Mouse (Mus musculus) lung, adult 2 months (tissue): ENCODE measurements around the gene Rln3. TPM values are rescaled to one million over a fixed set of nuclear protein-coding genes. Genes with fewer than 3 reads are reported as not detected.
A peak's percentile ranks its signal among the peaks of the same experiment; 100 is the strongest.
"Not testable (repeated sequence)": the region's sequence is repeated elsewhere in the genome, so short reads cannot be mapped to it uniquely, and the experiment has no call there.

Experiments
- DNase-seq: peaks from one replicate; pipeline ENCODE4 v3.0.0; 2022
- H3K4me1 ChIP-seq: fragments of 200-500 bp; 2 replicates; pipeline ENCODE4 v1.6.1; 2011; ENCODE audit warnings: low read length; ENCODE audit not compliant: control insufficient read depth, insufficient read depth
- H3K4me3 ChIP-seq: fragments of 200-500 bp; replicated peaks from 2 replicates; pipeline ENCODE3; 2011; ENCODE audit warnings: low read depth, mild to moderate bottlenecking, control low read depth, low read length; ENCODE audit errors: extremely low read depth
- CTCF ChIP-seq: fragments of 200-500 bp; IDR thresholded peaks from 2 replicates; pipeline ENCODE4 v1.5.1; 2011; ENCODE audit warnings: mild to moderate bottlenecking, low read length, control low read depth; ENCODE audit not compliant: insufficient read depth
- POLR2A ChIP-seq: fragments of 200-500 bp; IDR thresholded peaks from 2 replicates; pipeline ENCODE4 v1.6.1; 2011; ENCODE audit warnings: low read depth, mild to moderate bottlenecking, control low read depth, low read length, borderline replicate concordance; ENCODE audit errors: extremely low read depth
- WGBS: fragments of 180-500 bp; shearing (Covaris S2); methylation state at CpG from one replicate; pipeline ENCODE4 v1.1.7; 2018; 5-methylcytosine and 5-hydroxymethylcytosine counted together
- polyA plus RNA-seq: library from polyadenylated mRNA; depleted of rRNA; stranded (reverse); fragments of >200 nt; gene quantifications from 2 replicates; pipeline ENCODE4 v1.2.3, GENCODE M21; 2012

Rln3 gene
- polyA plus RNA-seq, 1 experiment, result 0.22 TPM

DNA sequence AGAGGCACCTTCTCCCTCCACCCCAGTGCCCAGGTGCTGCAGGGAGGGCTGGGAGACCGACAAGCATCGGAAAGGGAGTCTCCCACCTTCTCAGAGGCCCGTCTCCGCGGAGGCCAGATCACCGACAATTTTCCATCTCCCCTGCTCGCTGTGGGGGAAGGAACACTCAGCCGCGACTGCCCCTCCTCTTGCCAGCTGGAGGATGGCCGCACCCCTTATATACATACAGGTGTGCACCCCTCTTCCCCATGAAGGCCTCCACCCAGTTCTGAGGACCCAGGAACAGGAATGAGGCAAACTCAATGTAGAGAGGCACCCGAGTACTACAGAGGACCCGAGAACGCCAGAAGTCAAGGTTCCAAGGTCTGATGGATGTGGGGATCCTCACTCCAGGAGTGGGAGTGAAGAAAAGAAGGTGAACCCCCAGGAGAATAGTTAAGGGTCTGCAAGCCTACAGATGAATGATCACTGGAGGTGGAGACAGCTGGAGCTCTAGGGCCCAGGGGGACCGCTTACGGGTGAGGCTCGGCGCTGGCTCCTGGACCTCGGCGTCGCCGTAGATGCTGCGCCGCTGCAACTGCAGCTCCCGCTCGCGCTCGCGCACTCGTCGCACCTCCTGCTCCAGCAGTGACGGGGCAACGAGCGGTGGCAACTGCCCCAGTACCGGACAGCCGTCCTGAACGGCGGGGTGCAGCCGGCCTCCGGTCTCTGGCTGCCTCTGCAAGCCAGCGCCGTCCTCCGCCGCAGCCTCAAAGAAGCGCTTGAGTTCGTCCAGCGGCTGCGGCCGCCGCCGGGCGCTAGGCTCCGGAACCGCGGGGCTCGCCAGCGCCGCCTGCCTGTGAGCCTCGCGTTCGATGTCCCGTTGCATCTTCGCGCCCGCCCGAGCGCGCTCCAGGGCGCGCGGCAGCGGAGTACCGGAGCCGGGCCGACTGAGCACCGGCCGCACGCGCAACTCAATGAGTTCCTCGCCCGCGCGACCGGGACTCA lies 33.9 kb downstream of the Rln3 start:
- Histone ChIP-seq H3K4me3 (peak overlapping the region; percentile 61), H3K4me1 (peaks cover 5% of the 10 kb centered on the region)
- peak; percentile 46 for TF ChIP-seq CTCF
- no peak for TF ChIP-seq POLR2A
- WGBS, result 2% methylated on average over 83 of the region's 83 CpGs
- peak; percentile 81 for DNase-seq

DNA sequence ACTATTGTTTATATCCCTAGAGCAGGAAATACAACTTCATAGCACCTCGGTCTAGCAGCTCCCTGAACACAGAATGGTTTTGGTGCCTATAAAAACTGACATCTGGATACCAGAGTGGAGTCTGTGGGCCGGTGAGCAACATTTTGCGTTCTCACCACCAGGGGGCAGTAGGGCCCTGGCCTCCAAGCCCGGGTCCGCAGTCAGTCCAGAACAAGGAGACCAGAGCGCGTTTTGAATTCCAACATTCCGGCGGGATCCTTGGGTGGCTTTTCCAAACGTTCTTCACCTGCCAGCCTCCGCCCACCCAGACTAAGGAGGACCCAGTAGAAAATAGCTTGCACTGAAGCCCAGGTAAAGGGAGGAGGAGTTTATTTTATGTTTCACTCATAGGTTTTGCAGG lies 34.9 kb downstream of the Rln3 start:
- TF ChIP-seq CTCF (peak; percentile 89), POLR2A (no peak)
- peaks cover 5% of the 10 kb centered on the region for H3K4me1 ChIP-seq
- DNase-seq, result peak; percentile 82
- under 1% methylated on average over 11 of the region's 11 CpGs for WGBS
- H3K4me3 ChIP-seq, result peak overlapping the region; percentile 4

DNA sequence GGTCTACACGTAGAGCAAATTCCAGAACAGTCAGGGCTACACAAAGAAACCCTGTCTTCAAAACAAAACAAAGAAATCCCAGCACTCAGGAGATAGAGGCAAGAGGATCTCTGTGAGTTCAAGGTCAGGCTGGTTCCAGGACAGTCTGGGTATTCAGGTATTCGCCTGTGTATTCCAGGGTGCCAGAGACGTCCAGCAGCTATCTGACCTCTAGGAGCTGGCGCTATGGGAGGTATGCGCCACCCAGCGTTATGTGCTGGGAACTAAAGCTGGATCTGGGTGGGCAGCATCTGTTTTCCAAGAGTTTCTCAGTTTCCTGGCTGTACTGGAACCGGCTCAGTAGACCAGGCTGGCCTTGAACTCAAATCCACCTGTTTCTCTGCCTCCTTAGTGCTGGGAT lies 36.4 kb downstream of the Rln3 start:
- peak; percentile 46; the same call in 1 of the 2 replicates for TF ChIP-seq CTCF
- no peak for TF ChIP-seq POLR2A
- H3K4me3 ChIP-seq, result no peak overlapping the region
- WGBS, result 47% methylated on average over 7 of the region's 7 CpGs
- no peak for DNase-seq
- H3K4me1 ChIP-seq, result peaks cover 5% of the 10 kb centered on the region

DNA sequence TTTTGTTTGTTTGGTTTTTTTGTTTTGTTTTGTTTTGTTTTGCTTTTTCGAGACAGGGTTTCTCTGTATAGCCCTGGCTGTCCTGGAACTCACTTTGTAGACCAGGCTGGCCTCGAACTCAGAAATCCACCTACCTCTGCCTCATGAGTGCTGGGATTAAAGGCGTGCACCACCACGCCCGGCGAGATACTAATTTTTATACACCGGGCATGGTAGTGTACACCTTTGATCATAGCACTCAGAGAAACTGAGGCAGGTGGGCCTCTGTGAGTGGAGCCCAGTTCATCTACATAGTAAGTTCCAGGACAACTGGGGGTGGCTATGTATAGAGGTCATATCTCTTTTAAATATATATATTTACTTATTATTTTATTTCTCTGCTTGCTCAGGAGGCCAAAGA lies 39.3 kb downstream of the Rln3 start:
- DNase-seq, H3K4me3 ChIP-seq, H3K4me1 ChIP-seq: not testable (repeated sequence)
- WGBS, result 92% methylated on average over 7 of the region's 7 CpGs

DNA sequence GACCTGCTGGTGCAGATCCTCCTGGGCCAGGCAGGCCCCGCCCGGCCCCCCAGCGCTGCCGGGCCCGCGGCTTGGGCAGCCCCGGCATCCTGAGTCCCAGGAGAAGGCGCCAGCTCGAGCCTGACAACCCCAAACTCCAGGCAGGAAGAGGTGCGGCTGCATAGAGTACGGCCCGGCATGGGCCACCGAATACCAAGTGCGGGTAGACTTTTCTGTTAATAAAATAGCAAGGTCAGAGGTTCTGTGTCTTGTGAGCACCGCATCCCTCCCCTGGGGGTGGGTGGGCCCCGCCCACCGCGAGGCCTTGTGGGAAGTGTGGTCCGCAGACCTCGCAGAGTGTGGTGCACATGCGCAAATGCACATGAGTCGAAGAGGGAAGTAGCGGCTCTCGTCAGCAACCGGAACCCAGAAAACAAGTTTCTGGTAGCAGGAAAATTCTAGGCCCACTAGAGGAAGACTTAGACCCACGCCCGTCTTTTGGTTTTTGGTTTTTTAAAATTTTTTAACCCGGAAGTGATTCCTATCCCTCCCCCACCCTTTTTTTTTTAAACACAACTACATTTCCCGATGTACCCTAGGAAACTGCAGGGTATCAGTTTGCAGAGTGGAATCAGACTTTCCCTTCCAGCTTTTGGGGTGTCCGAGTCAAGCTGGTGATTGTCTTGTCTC lies 40.1 kb downstream of the Rln3 start:
- peak overlapping the region; percentile 50 for H3K4me3 ChIP-seq
- peak; percentile 92 for DNase-seq
- TF ChIP-seq POLR2A (peak; percentile 68; the same call in 1 of the 2 replicates), CTCF (no peak)
- H3K4me1 ChIP-seq, result no peaks in the 10 kb centered on the region; the same call in 1 of the 2 replicates
- WGBS, result under 1% methylated on average over 30 of the region's 30 CpGs

DNA sequence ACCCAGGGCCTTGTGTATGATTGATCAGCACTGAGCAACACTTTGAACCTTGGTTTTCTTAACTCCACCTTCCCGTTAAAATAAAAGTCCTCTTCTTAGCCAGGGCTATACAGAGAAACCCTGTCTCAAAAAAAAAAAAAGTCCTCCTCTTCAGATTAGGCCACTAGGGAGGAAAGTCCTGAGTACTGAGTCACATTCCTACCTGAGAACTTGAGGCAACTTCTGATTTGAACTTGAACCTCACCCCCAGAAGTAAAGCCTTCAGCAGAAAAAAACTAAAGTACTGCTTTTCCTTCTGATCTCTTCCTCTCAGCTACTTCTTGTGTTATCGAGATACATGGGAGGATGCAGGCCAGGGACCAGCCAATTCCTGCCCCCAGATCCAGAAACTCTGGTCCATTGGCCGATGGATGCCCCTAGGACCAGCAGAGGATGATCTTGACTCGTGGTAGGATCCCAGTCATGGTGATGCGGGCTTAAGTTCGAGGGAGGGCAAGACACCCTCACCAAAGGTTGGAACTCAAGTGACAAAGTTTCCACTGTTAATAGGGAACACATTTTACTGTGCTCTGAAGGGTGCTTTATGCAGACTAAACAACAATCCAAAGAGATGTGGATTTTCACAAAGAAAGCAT lies 41.1 kb downstream of the Rln3 start:
- TF ChIP-seq POLR2A (no peak), CTCF (no peak)
- 74% methylated on average over 6 of the region's 6 CpGs for WGBS
- Histone ChIP-seq H3K4me3 (no peak overlapping the region), H3K4me1 (peaks cover 4% of the 10 kb centered on the region; the same call in 1 of the 2 replicates)
- no peak for DNase-seq

DNA sequence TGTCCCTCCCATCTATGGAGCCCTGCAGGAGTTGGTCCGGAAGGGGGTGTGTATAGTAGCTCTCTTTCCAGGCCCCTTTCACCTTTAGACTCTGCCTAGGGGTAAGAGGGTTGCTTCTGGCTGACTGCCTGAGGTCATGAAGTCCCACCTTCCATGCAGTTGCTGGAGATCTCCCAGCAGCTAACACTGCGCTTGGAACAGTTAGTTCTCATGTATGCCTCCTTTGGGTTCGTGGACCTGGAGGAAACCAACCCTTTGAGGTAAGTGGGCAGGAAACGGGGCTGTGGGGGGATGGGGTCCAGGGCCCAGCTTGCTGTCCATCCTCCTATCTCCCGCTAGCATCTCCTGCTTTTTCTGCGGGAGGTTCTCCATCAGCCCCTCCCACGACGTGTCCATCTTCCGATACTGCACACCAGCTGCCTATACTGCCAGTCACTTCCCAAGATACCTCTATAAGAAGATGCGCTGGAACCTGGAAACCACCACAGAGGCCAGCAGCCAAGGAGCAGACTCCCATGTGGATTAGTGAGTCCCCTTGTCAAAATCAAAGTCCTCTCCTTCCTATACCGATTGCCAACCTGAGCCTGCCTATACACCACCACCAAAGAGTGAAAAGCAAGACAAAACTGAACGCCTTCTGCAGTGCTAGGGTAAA lies 41.7 kb downstream of the Rln3 start:
- Histone ChIP-seq H3K4me1 (peaks cover 6% of the 10 kb centered on the region; the same call in 1 of the 2 replicates), H3K4me3 (no peak overlapping the region)
- TF ChIP-seq CTCF (no peak), POLR2A (no peak)
- WGBS, result 75% methylated on average over 12 of the region's 12 CpGs
- no peak for DNase-seq

DNA sequence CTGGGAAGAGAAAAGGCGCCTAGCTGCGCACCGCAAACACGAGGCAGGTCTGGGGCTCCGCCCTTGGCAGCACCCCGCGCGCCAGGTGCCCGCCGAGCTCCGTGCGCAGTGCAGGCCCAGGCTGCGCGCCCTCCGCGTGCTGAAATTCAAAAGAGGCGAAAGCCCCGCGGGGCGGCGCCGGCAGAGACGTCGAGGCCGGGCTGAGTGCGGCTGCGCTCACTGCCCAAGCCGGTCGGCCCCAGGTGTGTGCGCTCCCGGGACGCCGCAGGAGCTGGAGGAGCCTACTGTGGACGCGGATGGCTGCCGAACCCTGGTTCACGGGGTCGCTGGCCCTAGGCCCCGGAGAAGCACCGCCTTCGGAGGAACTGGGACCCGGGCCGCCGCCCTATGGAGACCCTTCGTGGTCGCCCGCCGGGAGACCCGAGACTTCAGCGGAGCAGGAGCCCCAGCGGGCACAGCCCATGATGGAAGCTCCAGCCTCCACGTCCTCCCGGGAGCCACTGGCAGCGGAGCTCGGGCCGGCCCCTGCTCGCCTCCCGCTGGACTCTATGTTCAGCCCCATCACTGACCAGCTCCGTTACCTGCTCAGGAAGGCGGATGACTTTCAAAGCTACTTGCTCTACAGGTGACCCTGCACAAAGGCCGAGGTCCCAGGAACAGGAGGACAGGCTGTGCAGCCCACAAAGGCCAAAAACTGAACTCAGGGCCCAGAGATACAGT lies 43.4 kb downstream of the Rln3 start, which contains the start of gene 1700067K01Rik:
Gene 1700067K01Rik, plus strand, starts transcription at position 222 of the 720 bp plus-strand sequence.
- peaks cover 6% of the 10 kb centered on the region; the same call in 1 of the 2 replicates for H3K4me1 ChIP-seq
- H3K4me3 ChIP-seq, result no peak within 1 kb of the TSS
- WGBS, result 63% methylated on average over 58 of the region's 61 CpGs
- no peak for DNase-seq
- TF ChIP-seq POLR2A (no peak), CTCF (no peak)

DNA sequence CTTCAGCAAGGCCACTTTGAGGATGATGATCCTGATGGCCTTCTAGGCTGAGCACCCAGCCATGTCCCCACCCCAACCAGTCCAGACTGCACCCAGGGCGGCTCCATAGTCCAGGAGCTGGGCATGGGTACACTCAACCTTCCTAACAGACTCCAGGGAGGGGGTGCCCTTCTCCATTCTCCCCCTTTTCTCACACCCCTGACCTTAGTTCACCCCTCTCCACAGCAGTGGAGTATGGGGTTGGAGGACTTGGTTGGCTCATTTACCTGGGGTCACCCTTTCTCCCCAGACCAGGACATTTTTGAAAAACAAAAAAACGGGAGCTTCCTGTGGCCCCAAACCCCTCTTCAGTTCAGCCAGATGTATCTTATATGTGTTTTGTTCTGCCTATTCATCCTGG lies 45.0 kb downstream of the Rln3 start:
- Histone ChIP-seq H3K4me3 (no peak overlapping the region), H3K4me1 (peaks cover 6% of the 10 kb centered on the region; the same call in 1 of the 2 replicates)
- no peak for DNase-seq
- no peak for TF ChIP-seq POLR2A
- TF ChIP-seq CTCF, result no peak
- 93% methylated on average over 2 of the region's 2 CpGs for WGBS
